Comparison of ENCODE assay signal across 10 mouse cellular contexts in genomic region chr6:128124222-128124971, GRCm38 (mm10). TPM values are rescaled to one million over a fixed set of nuclear protein-coding genes. Genes with fewer than 3 reads are reported as not detected.
DNase-seq lines count a peak whose midpoint lies in the region; ATAC-seq and TF ChIP-seq lines count a peak whose summit lies in the region.
"Had no signal": no experiment of that assay in that cellular context is flagged by ENCODE, and none has a peak within 500 bp of the region (broad histone marks: within the 10 kb centered on the region; RNA-seq: fewer than 3 reads in every experiment).

No protein-coding gene starts in this region.

- WGBS in kidney, adult 2 months: 44% methylated on average over 10 of the region's 10 CpGs
- 14% methylated on average over 10 of the region's 10 CpGs for WGBS in lung, adult 2 months

- H3K4me1 ChIP-seq in kidney, adult 2 months (ENCODE audit: control insufficient read depth, insufficient read depth, low read length): peaks cover 58% of the 10 kb centered on the region
- peaks cover 60% of the 10 kb centered on the region for H3K4me1 ChIP-seq in lung, adult 2 months (ENCODE audit: control insufficient read depth, insufficient read depth, low read length)

- no peak for TF ChIP-seq CTCF in kidney, adult 2 months (conservative IDR thresholded peaks at IDR 0.05; ENCODE audit: insufficient read depth, insufficient read length, low read depth, low read length)
- no peak for TF ChIP-seq CTCF in lung, adult 2 months (IDR thresholded peaks at IDR 0.05; ENCODE audit: insufficient read depth, low read length)

- no peak for TF ChIP-seq POLR2A in kidney, adult 2 months (IDR thresholded peaks at IDR 0.05; ENCODE audit: low read depth, low read length)
- TF ChIP-seq POLR2A in lung, adult 2 months (IDR thresholded peaks at IDR 0.05; ENCODE audit: borderline replicate concordance, extremely low read depth, low read depth, low read length): peak; percentile 72; the same call in 1 of the 2 replicates

- no peaks in the 10 kb centered on the region for H3K27me3 ChIP-seq in kidney, adult 2 months (replicated peaks; ENCODE audit: control insufficient read depth, insufficient read depth, low read length)
- H3K27me3 ChIP-seq: midbrain, embryonic 12.5 days; Patski had no signal

- peak; percentile 80 for DNase-seq in adrenal gland, postnatal 14 days
- DNase-seq in heart, adult 8-10 months (ENCODE audit: low spot score): peak; percentile 79
- DNase-seq in kidney, adult 2 months: peak; percentile 92
- peak; percentile 78 for DNase-seq in lung, adult 2 months
- no peak for DNase-seq in cerebellum, adult 9-10 months
- DNase-seq: cerebellum, adult 9-11 months had no signal

- H3K27ac ChIP-seq in kidney, adult 2 months (ENCODE audit: insufficient read depth, low read depth, low read length): peak overlapping the region; percentile 71
- H3K27ac ChIP-seq: midbrain, embryonic 12.5 days had no signal

- no peak for ATAC-seq in erythroid progenitor cell, adult 5-6 weeks (replicated peaks; ENCODE audit: low FRiP score, poor library complexity, severe bottlenecking)
- ATAC-seq in megakaryocyte-erythroid progenitor cell, adult 5-6 weeks (replicated peaks; ENCODE audit: low FRiP score, low TSS enrichment, poor library complexity, severe bottlenecking): no peak
- ATAC-seq: Patski had no signal

- no peaks in the 10 kb centered on the region for H3K36me3 ChIP-seq in kidney, adult 2 months (ENCODE audit: control insufficient read depth, insufficient read depth, low read length)
- H3K36me3 ChIP-seq: midbrain, embryonic 12.5 days had no signal

- peak overlapping the region; percentile 25; the same call in 1 of the 2 replicates for H3K4me3 ChIP-seq in kidney, adult 2 months (ENCODE audit: insufficient read depth, low read depth, low read length)
- peak overlapping the region; percentile 70 for H3K4me3 ChIP-seq in lung, adult 2 months (replicated peaks; ENCODE audit: extremely low read depth, low read depth, low read length)
- H3K4me3 ChIP-seq: midbrain, embryonic 12.5 days had no signal

RNA-seq across cellular contexts. Expression of gene Tspan9, which starts 19.0 kb away (rescaled TPM):
- 53.9 and 59.0 TPM in 2 replicates for total RNA-seq in adrenal gland, postnatal 14 days (2021)
- total RNA-seq in heart, adult 8-10 months (2022): 100 to 1,000 TPM in 2 of 4 experiments, 10 to 100 TPM in 2; 67.0 to 124 (median 99.7) TPM
- polyA plus RNA-seq in kidney, adult 2 months (2012; rRNA removed): 107 and 109 TPM in 2 replicates
- polyA plus RNA-seq in lung, adult 2 months (2012; rRNA removed): 255 and 312 TPM in 2 replicates
- not detected in 2 replicates for total RNA-seq in erythroid progenitor cell, adult 5-6 weeks (2015; ENCODE audit: low replicate concordance)
- total RNA-seq in erythroid progenitor cell, adult 5-6 weeks (2017; ENCODE audit: low replicate concordance): 0.39 TPM in 1 of 2 replicates, not detected in the other
- 0.22 TPM in 1 of 2 replicates, not detected in the other for total RNA-seq in megakaryocyte-erythroid progenitor cell, adult 5-6 weeks (2014; fragmentation: Nextera tagmentation)
- total RNA-seq in megakaryocyte-erythroid progenitor cell, adult 5-6 weeks (2017): 0.19 TPM in 1 of 2 replicates, not detected in the other

Comparison
In these comparisons a context has a peak if more than half of its experiments do, and no peak if none do; other contexts are left out.
1. RNA of gene Tspan9, which starts 19.0 kb away (total RNA-seq): 67.0 to 124 TPM in heart, adult 8-10 months and 53.9 to 59.0 TPM in adrenal gland, postnatal 14 days; 0.19 to 0.22 TPM in megakaryocyte-erythroid progenitor cell, adult 5-6 weeks and 0.39 TPM in erythroid progenitor cell, adult 5-6 weeks; every median in the first group is over 10 times any median in the second.